Mouse (Mus musculus) limb, embryonic 10.5 days (tissue): ENCODE results near the gene Ggt1. TPM values are rescaled to one million over a fixed set of nuclear protein-coding genes. Genes with fewer than 3 reads are reported as not detected.
A peak's percentile ranks its signal among the peaks of the same experiment; 100 is the strongest.

ENCODE experiments used
- DNase-seq: peaks from one replicate; pipeline ENCODE4 v3.0.0-alpha.2; 2017; ENCODE audit warnings: low spot score
- H3K27ac ChIP-seq: fragments of 300-500 bp; sonication (generic); 2 replicates; pipeline ENCODE4 v1.5.1; 2016; ENCODE audit warnings: mild to moderate bottlenecking
- H3K27me3 ChIP-seq: fragments of 300-500 bp; sonication (generic); 2 replicates; pipeline ENCODE4 v1.6.1; 2016; ENCODE audit warnings: low read depth, mild to moderate bottlenecking; ENCODE audit not compliant: poor library complexity, severe bottlenecking
- H3K36me3 ChIP-seq: fragments of 300-500 bp; sonication (generic); 2 replicates; pipeline ENCODE4 v1.6.1; 2016; ENCODE audit warnings: mild to moderate bottlenecking, moderate library complexity
- H3K4me1 ChIP-seq: fragments of 300-500 bp; sonication (generic); 2 replicates; pipeline ENCODE4 v1.6.1; 2016
- H3K4me3 ChIP-seq: fragments of 300-500 bp; sonication (generic); 2 replicates; pipeline ENCODE4 v1.5.1; 2016; ENCODE audit warnings: mild to moderate bottlenecking, moderate library complexity
- H3K9me3 ChIP-seq: fragments of 300-500 bp; sonication (generic); replicated peaks from 2 replicates; pipeline ENCODE4 v1.6.1; 2016; ENCODE audit warnings: mild to moderate bottlenecking
- WGBS: fragments of 180-500 bp; shearing (Covaris S2); methylation state at CpG from one replicate; pipeline ENCODE4 v1.1.7; 2016; 5-methylcytosine and 5-hydroxymethylcytosine counted together
- polyA plus RNA-seq: library from polyadenylated mRNA; unstranded; fragments of >200 nt; fragmentation: Nextera tagmentation; extraction: Ambion mirVana; gene quantifications from 2 replicates; pipeline ENCODE4 v1.2.1, GENCODE M21; 2016

The Ggt1 gene
- polyA plus RNA-seq, 1 experiment from 2014 or later, result 1.3 TPM

DNA sequence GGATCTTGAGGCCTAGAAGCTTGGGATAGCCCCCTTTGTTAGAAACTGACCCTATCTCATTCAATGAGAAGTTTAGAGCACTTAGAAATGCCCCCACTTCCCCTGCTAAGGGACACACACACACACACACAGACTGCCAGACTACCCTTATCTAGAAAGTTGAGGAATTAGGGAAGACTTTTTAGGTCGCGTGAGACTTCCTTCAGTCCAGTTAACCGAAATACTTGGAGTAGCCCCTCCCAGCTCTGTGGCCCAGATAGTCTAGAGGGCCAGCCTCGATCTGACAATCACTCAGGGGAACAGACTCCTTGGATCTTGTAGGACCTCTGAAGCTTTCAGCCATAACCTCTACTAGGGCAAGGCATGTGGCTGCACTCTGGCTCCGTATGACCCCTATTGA lies 6.6 kb downstream of the Ggt1 start:
- Histone ChIP-seq H3K4me1 (peaks cover 46% of the 10 kb centered on the region), H3K27ac (no peak overlapping the region), H3K4me3 (no peak overlapping the region; the same call in 1 of the 2 replicates), H3K36me3 (no peaks in the 10 kb centered on the region), H3K9me3 (no peaks in the 10 kb centered on the region), H3K27me3 (peaks cover 17% of the 10 kb centered on the region; the same call in 1 of the 2 replicates)
- 33% methylated on average over 5 of the region's 5 CpGs for WGBS
- DNase-seq, result no peak

DNA sequence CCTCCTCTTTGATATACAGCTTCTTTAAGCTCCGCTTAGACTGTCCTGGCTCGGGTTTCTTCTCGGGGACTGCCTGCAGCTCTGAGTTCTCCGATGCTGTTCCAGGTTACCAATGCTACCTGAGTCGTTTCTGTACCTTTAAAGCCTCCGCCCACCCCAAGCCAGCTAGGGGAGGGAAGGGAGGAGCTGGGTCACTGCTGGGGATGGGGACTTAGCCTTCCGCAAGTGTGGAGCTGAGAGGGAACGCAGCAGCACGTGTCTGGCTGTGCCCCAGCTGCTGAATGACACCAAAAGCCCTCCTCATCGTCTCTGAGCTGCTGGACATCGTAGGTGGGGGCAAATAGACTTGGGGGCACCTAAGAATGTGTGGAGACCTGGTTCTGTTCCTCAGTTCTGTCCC lies 7.0 kb downstream of the Ggt1 start:
- H3K27ac ChIP-seq, result no peak overlapping the region
- 1% methylated on average over 11 of the region's 11 CpGs for WGBS

DNA sequence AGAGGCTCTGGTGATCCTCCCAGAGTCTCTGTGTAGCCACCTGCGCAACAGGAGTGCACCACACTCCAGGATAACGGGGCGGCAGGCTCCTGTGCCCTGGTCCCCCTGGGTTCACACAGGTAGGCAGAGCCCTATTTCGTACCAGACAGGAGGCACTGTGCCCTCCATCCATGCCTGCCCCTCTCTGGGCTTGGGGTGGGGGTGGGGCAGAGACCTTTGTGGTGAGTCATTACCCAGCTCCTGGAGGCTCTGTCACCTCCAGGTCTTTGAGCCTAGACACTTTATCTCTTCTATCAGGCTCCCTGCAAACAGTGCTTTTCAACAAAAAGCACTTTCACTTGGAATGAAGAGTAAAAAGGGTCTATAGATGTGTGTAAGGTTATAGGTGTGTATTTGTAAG lies 7.4 kb downstream of the Ggt1 start:
- H3K27ac ChIP-seq, result no peak overlapping the region
- H3K27me3 ChIP-seq, result peaks cover 15% of the 10 kb centered on the region; the same call in 1 of the 2 replicates
- no peaks in the 10 kb centered on the region for H3K36me3 ChIP-seq
- peaks cover 46% of the 10 kb centered on the region for H3K4me1 ChIP-seq
- H3K4me3 ChIP-seq, result no peak overlapping the region
- 15% methylated on average over 4 of the region's 4 CpGs for WGBS
- no peaks in the 10 kb centered on the region for H3K9me3 ChIP-seq
- no peak for DNase-seq

More for the DNA sequence above, 7.0 kb downstream of the Ggt1 start:
- no peak for DNase-seq
- Histone ChIP-seq H3K36me3 (no peaks in the 10 kb centered on the region), H3K9me3 (no peaks in the 10 kb centered on the region), H3K4me3 (no peak overlapping the region; the same call in 1 of the 2 replicates), H3K27me3 (peaks cover 17% of the 10 kb centered on the region; the same call in 1 of the 2 replicates), H3K4me1 (peaks cover 46% of the 10 kb centered on the region)

DNA sequence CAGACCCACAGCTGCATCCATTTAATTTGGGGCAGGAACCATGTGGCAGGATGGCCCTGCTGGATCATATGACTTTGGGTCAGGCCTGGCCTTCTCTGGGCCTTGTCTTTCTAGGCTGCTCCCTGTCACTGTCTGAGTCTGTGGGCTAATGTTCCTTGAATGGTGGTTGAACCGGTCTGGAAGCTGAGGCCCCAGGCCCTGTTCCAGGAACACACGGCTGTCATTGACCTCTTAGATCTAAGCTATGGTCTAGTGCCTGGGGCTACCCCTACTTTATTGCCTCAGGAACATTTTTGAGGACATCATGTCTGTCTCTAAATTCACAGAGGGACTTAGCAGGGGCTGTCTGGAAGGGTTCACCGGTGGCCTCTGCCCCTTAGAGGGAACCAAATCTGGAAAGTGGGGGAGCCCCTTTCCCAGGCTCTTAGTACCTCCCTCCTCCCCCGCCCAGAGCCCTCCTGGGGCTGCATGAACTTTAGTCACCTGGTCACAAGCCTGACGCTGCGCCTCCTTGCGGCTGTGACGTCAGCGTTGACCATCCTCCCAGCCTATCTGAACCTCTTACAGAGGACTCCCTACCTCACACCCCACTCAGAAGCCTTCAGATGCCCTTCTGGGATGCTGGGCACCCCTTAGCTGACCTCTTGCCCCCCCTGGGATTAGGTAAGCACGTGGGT lies 9.7 kb downstream of the Ggt1 start:
- Histone ChIP-seq H3K4me1 (peaks cover 30% of the 10 kb centered on the region), H3K27ac (peak overlapping the region; percentile 14), H3K4me3 (no peak overlapping the region), H3K9me3 (no peaks in the 10 kb centered on the region), H3K27me3 (peaks cover 7% of the 10 kb centered on the region; the same call in 1 of the 2 replicates), H3K36me3 (no peaks in the 10 kb centered on the region)
- DNase-seq, result no peak
- WGBS, result 16% methylated on average over 10 of the region's 10 CpGs

DNA sequence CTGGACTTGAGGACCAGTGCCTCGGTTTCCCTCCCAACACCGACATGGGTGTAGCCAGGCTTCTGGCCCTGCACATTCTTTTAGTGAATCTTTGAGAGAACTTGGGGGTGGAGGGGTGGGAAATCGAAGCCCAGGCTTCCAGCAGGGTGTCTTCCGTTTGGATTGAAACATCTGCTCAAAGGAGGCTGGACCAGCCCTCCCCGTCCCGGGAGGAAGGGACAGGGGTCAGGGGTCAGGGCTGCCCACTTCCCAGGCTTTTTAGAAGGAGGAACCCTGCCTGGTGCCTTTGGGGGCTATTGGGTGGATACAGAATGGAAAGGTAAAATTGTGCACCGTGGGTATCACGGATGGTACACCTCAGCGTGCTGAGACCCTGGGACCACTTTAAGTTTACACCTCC lies 10.5 kb downstream of the Ggt1 start:
- no peak for DNase-seq
- H3K36me3 ChIP-seq, result no peaks in the 10 kb centered on the region
- peaks cover 7% of the 10 kb centered on the region; the same call in 1 of the 2 replicates for H3K27me3 ChIP-seq
- 46% methylated on average over 9 of the region's 9 CpGs for WGBS
- peaks cover 27% of the 10 kb centered on the region for H3K4me1 ChIP-seq
- no peak overlapping the region for H3K27ac ChIP-seq
- no peaks in the 10 kb centered on the region for H3K9me3 ChIP-seq
- no peak overlapping the region for H3K4me3 ChIP-seq

DNA sequence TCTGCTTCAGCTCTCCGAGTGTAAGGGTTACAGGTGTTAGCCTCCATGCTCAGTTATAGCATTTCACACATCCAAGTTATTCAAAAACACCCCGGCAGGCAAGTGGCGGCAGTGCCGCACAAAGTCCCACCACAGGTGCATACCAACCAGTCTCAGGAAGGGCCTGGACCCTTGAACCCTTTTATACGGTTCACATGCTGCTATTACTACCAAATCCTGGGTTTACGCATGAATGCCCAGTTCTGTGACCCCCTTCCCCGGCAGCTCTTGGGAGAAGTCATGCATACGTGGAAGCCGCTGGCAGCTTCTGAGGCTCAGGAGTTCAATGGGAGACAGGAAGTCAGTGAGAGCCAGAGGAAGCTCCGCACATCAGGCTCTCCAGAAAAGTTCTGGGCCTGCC lies 11.8 kb downstream of the Ggt1 start:
- Histone ChIP-seq H3K4me3 (no peak overlapping the region), H3K27ac (no peak overlapping the region), H3K36me3 (no peaks in the 10 kb centered on the region), H3K9me3 (no peaks in the 10 kb centered on the region), H3K4me1 (peaks cover 27% of the 10 kb centered on the region), H3K27me3 (peaks cover 7% of the 10 kb centered on the region; the same call in 1 of the 2 replicates)
- WGBS, result 89% methylated on average over 10 of the region's 10 CpGs
- no peak for DNase-seq

DNA sequence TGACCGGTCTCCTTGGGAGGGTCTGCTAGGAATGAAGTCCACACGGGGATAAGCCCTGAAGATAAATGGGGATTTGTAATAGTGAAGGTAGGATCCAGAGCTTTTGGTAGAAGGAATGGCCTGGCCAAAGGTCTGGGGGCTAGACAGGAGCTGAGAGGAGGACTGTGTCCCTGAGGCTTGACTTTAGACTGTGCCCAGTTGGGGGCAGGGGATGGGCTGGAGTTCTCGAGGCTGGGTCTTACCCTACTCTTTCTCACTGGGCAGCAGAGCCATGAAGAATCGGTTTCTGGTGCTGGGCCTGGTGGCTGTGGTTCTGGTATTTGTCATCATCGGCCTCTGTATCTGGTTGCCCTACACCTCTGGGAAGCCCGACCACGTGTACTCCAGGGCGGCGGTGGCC lies 12.6 kb downstream of the Ggt1 start:
- Histone ChIP-seq H3K27ac (no peak overlapping the region), H3K4me3 (no peak overlapping the region), H3K9me3 (no peaks in the 10 kb centered on the region), H3K4me1 (peaks cover 19% of the 10 kb centered on the region), H3K36me3 (no peaks in the 10 kb centered on the region), H3K27me3 (peaks cover under 1% of the 10 kb centered on the region; the same call in 1 of the 2 replicates)
- no peak for DNase-seq
- WGBS, result 88% methylated on average over 9 of the region's 9 CpGs

DNA sequence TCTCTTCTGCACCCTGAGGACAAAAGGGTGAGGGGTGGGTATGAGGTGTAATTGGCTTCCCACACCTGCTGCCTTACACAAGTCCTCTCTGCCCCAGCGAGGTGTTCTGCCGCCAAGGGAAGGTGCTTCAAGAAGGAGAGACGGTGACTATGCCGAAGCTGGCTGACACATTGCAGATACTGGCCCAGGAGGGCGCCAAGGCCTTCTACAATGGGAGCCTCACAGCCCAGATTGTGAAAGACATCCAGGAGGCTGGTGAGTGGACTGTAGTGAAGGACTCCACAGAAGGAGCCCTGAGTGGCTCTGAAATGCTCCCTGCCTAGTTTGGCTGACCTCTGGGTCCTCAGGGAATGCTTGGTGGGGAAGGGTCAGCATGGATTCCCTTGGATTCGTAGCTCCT lies 17.7 kb downstream of the Ggt1 start:
- 92% methylated on average over 6 of the region's 6 CpGs for WGBS
- H3K4me1 ChIP-seq, result peaks cover 6% of the 10 kb centered on the region
- no peaks in the 10 kb centered on the region for H3K27me3 ChIP-seq
- H3K9me3 ChIP-seq, result no peaks in the 10 kb centered on the region
- DNase-seq, result no peak
- no peak overlapping the region for H3K27ac ChIP-seq
- no peaks in the 10 kb centered on the region for H3K36me3 ChIP-seq
- no peak overlapping the region for H3K4me3 ChIP-seq

DNA sequence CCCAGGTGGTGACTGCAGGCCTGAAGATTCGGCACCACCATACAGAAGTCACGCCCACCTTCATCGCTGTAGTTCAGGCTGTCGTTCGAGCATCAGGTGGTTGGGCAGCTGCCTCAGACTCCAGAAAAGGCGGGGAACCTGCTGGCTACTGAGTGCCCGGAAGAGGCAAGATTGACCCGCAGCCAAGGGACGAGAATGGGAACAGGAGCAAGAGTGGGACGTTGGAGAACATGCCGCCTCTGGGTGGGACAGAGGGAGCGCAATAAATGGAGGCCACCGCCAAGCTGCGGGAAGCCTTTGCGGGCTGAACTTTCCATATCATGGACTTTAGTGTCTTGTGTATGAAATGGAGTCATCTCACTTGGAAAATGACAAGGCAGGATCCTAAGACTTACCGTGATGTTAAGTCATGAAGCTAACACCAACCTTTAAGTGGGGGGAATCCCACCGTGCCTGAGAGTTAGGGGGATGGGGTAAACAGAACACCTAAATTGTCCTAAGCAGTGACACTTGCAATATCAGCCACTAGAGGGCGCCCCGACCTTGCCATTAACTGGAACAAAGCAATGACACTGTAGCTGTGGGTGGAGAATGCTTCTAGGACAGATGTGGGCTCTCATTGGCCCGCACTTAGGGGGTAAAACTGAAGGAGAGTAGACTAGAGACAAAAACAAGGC lies 24.6 kb downstream of the Ggt1 start:
- Histone ChIP-seq H3K9me3 (no peaks in the 10 kb centered on the region), H3K27me3 (peaks cover 17% of the 10 kb centered on the region), H3K4me3 (peak overlapping the region; percentile 19; the same call in 1 of the 2 replicates), H3K36me3 (no peaks in the 10 kb centered on the region), H3K4me1 (peaks cover 34% of the 10 kb centered on the region), H3K27ac (peak overlapping the region; percentile 62; the same call in 1 of the 2 replicates)
- 20% methylated on average over 20 of the region's 20 CpGs for WGBS
- DNase-seq, result peak; percentile 93

DNA sequence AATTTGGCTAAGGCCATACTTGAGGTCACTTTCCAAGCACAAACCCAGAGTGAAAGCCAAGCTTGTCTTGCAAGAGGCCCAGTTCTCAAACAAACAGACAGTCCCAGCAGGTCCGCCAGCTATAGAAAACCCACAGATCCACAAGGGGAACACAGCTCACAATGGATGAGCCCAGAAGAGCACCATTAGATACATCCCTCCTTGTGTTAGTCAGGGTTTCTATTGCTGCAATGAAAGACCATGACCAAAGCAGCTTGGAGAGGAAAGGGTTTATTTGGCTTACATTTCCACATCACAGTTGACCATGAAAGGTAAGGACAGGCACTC lies 25.1 kb downstream of the Ggt1 start:
- Histone ChIP-seq H3K36me3 (no peaks in the 10 kb centered on the region), H3K9me3 (no peaks in the 10 kb centered on the region), H3K4me3 (no peak overlapping the region), H3K27me3 (peaks cover 17% of the 10 kb centered on the region), H3K4me1 (peaks cover 34% of the 10 kb centered on the region), H3K27ac (peak overlapping the region; percentile 62)
- 100% methylated on average over 1 of the region's 1 CpGs for WGBS
- DNase-seq, result no peak

DNA sequence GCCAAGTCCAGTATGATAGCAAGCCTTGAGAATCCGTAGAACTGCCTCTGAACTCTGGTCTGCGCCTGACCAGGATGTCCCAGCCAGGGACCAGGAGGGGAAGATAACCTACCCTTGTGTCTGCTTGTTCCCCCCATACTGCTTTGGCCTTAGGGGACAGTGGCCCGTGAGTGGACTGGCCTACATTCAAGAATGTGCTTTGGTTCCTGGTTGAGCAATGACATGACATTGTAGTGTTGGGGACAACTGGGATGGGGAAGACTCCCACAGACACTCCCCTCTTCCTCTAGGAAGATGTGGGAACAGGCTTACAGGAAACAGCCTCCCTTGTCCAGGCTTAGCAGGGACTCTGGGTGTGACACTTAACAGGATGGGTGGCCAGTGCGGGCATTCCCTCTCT lies 26.4 kb downstream of the Ggt1 start:
- Histone ChIP-seq H3K27ac (no peak overlapping the region), H3K36me3 (no peaks in the 10 kb centered on the region), H3K9me3 (no peaks in the 10 kb centered on the region), H3K4me3 (no peak overlapping the region), H3K4me1 (peaks cover 34% of the 10 kb centered on the region), H3K27me3 (peaks cover 17% of the 10 kb centered on the region)
- 89% methylated on average over 4 of the region's 4 CpGs for WGBS
- no peak for DNase-seq

DNA sequence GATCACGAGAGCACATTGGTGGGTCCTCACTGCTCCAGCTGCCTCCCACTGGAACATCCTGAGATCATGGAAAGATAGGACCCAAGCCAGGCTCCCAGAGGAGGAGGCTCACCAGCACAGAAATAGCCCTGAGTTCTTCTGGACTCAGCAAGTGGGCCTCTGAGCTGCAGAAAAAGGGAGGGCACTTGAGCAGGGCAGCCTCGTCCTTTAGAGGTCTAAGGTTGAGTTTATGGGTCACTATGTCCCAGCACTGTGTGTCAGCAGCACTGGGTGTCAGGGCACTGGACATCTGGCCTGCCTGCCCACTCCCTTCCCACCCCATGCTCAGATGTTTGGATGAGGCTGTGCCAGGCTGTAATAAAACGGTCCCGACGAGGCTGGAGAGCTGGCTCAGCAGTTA lies 26.9 kb downstream of the Ggt1 start:
- Histone ChIP-seq H3K4me3 (no peak overlapping the region), H3K27ac (no peak overlapping the region), H3K4me1 (peaks cover 28% of the 10 kb centered on the region), H3K27me3 (peaks cover 17% of the 10 kb centered on the region), H3K9me3 (no peaks in the 10 kb centered on the region), H3K36me3 (no peaks in the 10 kb centered on the region)
- DNase-seq, result no peak
- WGBS, result 51% methylated on average over 5 of the region's 5 CpGs

DNA sequence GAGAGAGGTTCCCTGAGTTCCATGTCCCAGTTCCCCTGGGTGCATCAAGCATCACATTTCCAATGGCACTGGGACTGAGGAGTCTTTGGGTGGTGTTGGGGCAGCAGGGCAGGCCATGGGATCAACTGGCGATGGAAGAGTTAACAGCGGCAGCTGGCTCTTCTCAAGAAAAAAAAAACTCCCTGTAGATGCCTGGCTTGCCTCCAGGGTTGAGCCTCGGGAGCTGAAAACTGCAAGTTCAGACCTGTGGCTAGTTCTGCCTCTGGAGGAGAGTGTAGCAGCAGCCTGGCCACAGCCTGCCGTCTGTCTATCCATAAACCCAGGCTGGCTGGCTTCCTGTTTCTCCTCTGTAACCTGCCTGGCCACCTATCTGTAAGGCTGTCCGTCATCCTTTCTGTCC lies 27.7 kb downstream of the Ggt1 start, which contains the start of gene Ggt5:
Ggt5 (plus strand) TSS at position 212 of the 400 bp plus-strand sequence.
- WGBS, result 28% methylated on average over 5 of the region's 5 CpGs
- Histone ChIP-seq H3K9me3 (no peaks in the 10 kb centered on the region), H3K4me3 (0 out of 2 replicates have a peak within 1 kb of the TSS, but pooled peaks have one; percentile 5), H3K36me3 (no peaks in the 10 kb centered on the region), H3K27ac (peak within 1 kb of the TSS; percentile 72), H3K27me3 (peaks cover 17% of the 10 kb centered on the region), H3K4me1 (peaks cover 28% of the 10 kb centered on the region)
- DNase-seq, result no peak
